Mouse (Mus musculus) cerebellum, postnatal 14 days (tissue): ENCODE measurements at regions not wholly inside any gene's neighbourhood (a gene's known extent, or its start where the extent isn't known, plus 50 kb on each side); places are given as distances from the start of the nearest gene placed in this dataset.

ENCODE experiments used
- DNase-seq, 2 experiments: peaks; one replicate each; pipeline ENCODE4 v3.0.0; 2021; ENCODE audit warnings: mixed read lengths in 2 of 2

GRCm38 (mm10) chr13:48717036-48717435 lies 54.2 kb downstream of the Barx1 start:
- no peak for DNase-seq

GRCm38 (mm10) chr13:48717451-48717850 lies 54.7 kb downstream of the Barx1 start:
- no peak for DNase-seq

GRCm38 (mm10) chr13:48723676-48724075 lies 60.9 kb downstream of the Barx1 start:
- DNase-seq = no peak

GRCm38 (mm10) chr13:48726430-48726829 lies 63.6 kb downstream of the Barx1 start:
- peak in 1 of 2 experiments; percentile 25 for DNase-seq

- DNase-seq = peak in 1 of 2 experiments; percentile 15
Measured at GRCm38 (mm10) chr13:48731046-48731996, 68.5 kb downstream of the Barx1 start.

- peak; percentile 68 to 76 for DNase-seq
Measured at GRCm38 (mm10) chr13:48732168-48732841, 69.5 kb downstream of the Barx1 start.

GRCm38 (mm10) chr13:48734985-48735384 lies 72.2 kb downstream of the Barx1 start:
- DNase-seq = no peak

- no peak for DNase-seq
Measured at GRCm38 (mm10) chr13:48745566-48745965, 82.8 kb downstream of the Barx1 start.

GRCm38 (mm10) chr13:48746301-48746700 lies 83.5 kb downstream of the Barx1 start:
- DNase-seq = no peak
